Mouse (Mus musculus): ENCODE results near the gene B3galt4. TPM values are rescaled to one million over a fixed set of nuclear protein-coding genes. Genes with fewer than 3 reads are reported as not detected.
"Not testable (repeated sequence)": the region's sequence is repeated elsewhere in the genome, so short reads cannot be mapped to it uniquely, and the experiment has no call there.

B3galt4 gene
- total RNA-seq, 1 experiment: 10.3 TPM

- H3K9ac ChIP-seq (ENCODE audit: insufficient read depth, low read depth, low read length, poor library complexity, severe bottlenecking); H3K27ac ChIP-seq (ENCODE audit: insufficient read depth, low read depth, low read length, poor library complexity, severe bottlenecking); H3K9me3 ChIP-seq (ENCODE audit: control insufficient read depth, insufficient read depth, low read depth, low read length); H3K4me3 ChIP-seq (ENCODE audit: insufficient read depth in 1 of 2, low read depth in 1 of 2, low read length in 2 of 2, poor library complexity in 1 of 2, severe bottlenecking in 1 of 2); DNase-seq (ENCODE audit: low read depth, low spot score); in situ Hi-C loops (cut with MboI; ENCODE audit: low sequenced_read_pairs in 2 of 2, unreplicated experiment in 2 of 2); H3K36me3 ChIP-seq (ENCODE audit: control insufficient read depth, insufficient read depth, low read length, poor library complexity, severe bottlenecking); H3K4me1 ChIP-seq (ENCODE audit: control insufficient read depth in 2 of 2, insufficient read depth in 2 of 2, low read length in 2 of 2, poor library complexity in 1 of 2): not testable (repeated sequence)
- TF ChIP-seq ZNF384 (IDR thresholded peaks at IDR 0.05; ENCODE audit: low read depth, low read length): peak; percentile 88
These were observed 47.4 kb upstream of the B3galt4 start for GRCm38 (mm10) chr17:33998697-33999096.

DNA sequence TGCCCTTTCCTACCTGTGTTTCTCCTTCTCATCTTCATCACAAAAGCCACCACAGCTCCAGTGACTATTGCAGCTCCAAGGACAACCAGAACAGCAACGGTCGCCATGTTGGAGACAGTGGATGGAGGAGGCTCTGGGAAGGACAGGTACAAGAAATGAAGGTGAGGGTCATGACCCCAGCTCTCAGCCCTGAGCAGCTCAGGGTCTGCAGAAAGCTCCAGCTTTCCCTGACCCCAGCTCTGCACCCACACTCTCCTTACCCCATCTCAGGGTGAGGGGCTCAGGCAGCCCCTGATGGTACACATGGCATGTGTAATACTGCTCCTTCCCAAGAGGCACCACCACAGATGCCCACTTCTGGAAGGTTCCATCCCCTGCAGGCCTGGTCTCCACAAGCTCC is 45.7 kb upstream of the B3galt4 start:
- H3K9ac ChIP-seq (ENCODE audit: insufficient read depth, low read depth, low read length, poor library complexity, severe bottlenecking); H3K9me3 ChIP-seq (ENCODE audit: control insufficient read depth, insufficient read depth, low read depth, low read length); DNase-seq (ENCODE audit: low read depth, low spot score); H3K4me1 ChIP-seq (ENCODE audit: control insufficient read depth in 2 of 2, insufficient read depth in 2 of 2, low read length in 2 of 2, poor library complexity in 1 of 2); in situ Hi-C loops (cut with MboI; ENCODE audit: low sequenced_read_pairs in 2 of 2, unreplicated experiment in 2 of 2); H3K27ac ChIP-seq (ENCODE audit: insufficient read depth, low read depth, low read length, poor library complexity, severe bottlenecking); H3K4me3 ChIP-seq (ENCODE audit: insufficient read depth in 1 of 2, low read depth in 1 of 2, low read length in 2 of 2, poor library complexity in 1 of 2, severe bottlenecking in 1 of 2); H3K36me3 ChIP-seq (ENCODE audit: control insufficient read depth, insufficient read depth, low read length, poor library complexity, severe bottlenecking): not testable (repeated sequence)

DNA sequence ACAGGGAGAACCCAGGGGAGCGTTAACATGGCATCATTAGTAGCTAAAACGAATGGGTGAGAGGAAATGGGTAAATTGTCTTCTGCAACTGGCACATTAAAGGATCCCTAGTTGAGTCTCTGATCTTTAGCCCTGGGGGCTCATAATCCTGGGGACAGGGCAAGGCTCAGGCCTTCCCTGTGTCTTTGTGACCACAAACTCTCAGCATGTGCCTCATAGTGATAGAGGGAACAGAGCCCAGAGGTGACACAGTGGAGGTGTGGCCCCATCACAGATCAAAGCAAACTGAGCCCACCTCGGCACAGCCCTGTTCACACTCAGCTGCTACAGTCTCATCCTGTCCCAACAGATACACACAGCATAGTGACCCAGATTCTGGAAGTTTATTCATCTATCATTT is 44.4 kb upstream of the B3galt4 start:
- no peak for DNase-seq (ENCODE audit: low read depth, low spot score)
- Histone ChIP-seq H3K4me3 (ENCODE audit: insufficient read depth in 1 of 2, low read depth in 1 of 2, low read length in 2 of 2, poor library complexity in 1 of 2, severe bottlenecking in 1 of 2) (no peak overlapping the region), H3K4me1 (ENCODE audit: control insufficient read depth in 2 of 2, insufficient read depth in 2 of 2, low read length in 2 of 2, poor library complexity in 1 of 2) (peaks cover 0 to 2% of the 10 kb centered on the region in 2 experiments; a peak in 1 of 4 replicates), H3K9ac (ENCODE audit: insufficient read depth, low read depth, low read length, poor library complexity, severe bottlenecking) (no peak overlapping the region), H3K27ac (ENCODE audit: insufficient read depth, low read depth, low read length, poor library complexity, severe bottlenecking) (no peak overlapping the region), H3K9me3 (ENCODE audit: control insufficient read depth, insufficient read depth, low read depth, low read length) (no peaks in the 10 kb centered on the region), H3K36me3 (ENCODE audit: control insufficient read depth, insufficient read depth, low read length, poor library complexity, severe bottlenecking) (peaks cover 3% of the 10 kb centered on the region; the same call in 1 of the 2 replicates)
- TF ChIP-seq CHD2 (IDR thresholded peaks at IDR 0.05; ENCODE audit: low read depth, low read length): no peak
- TF ChIP-seq ZC3H11A (IDR thresholded peaks at IDR 0.05; ENCODE audit: borderline replicate concordance, low read depth, low read length): no peak
- no peak for TF ChIP-seq HCFC1 (IDR thresholded peaks at IDR 0.05; ENCODE audit: borderline replicate concordance, insufficient read depth, low read length)
- TF ChIP-seq ZNF384 (IDR thresholded peaks at IDR 0.05; ENCODE audit: low read depth, low read length): no peak
- TF ChIP-seq MAFK (IDR thresholded peaks at IDR 0.05; ENCODE audit: insufficient read depth, low read depth, low read length): no peak
- in situ Hi-C loops (cut with MboI; ENCODE audit: low sequenced_read_pairs in 2 of 2, unreplicated experiment in 2 of 2): no loop called here

- no peak for TF ChIP-seq HCFC1 (IDR thresholded peaks at IDR 0.05; ENCODE audit: borderline replicate concordance, insufficient read depth, low read length)
- TF ChIP-seq CHD2 (IDR thresholded peaks at IDR 0.05; ENCODE audit: low read depth, low read length): no peak
- TF ChIP-seq MAFK (IDR thresholded peaks at IDR 0.05; ENCODE audit: insufficient read depth, low read depth, low read length): peak; percentile 52; the same call in 1 of the 2 replicates
- no peak for TF ChIP-seq ZNF384 (IDR thresholded peaks at IDR 0.05; ENCODE audit: low read depth, low read length)
- H3K9ac ChIP-seq (ENCODE audit: insufficient read depth, low read depth, low read length, poor library complexity, severe bottlenecking): no peak overlapping the region
- H3K27ac ChIP-seq (ENCODE audit: insufficient read depth, low read depth, low read length, poor library complexity, severe bottlenecking): no peak overlapping the region
- H3K4me1 ChIP-seq (ENCODE audit: control insufficient read depth in 2 of 2, insufficient read depth in 2 of 2, low read length in 2 of 2, poor library complexity in 1 of 2): peaks cover 0 to 2% of the 10 kb centered on the region in 2 experiments; a peak in 1 of 4 replicates
- in situ Hi-C loops (cut with MboI; ENCODE audit: low sequenced_read_pairs in 2 of 2, unreplicated experiment in 2 of 2): no loop called here
- H3K36me3 ChIP-seq (ENCODE audit: control insufficient read depth, insufficient read depth, low read length, poor library complexity, severe bottlenecking): peaks cover 3% of the 10 kb centered on the region; the same call in 1 of the 2 replicates
- H3K9me3 ChIP-seq (ENCODE audit: control insufficient read depth, insufficient read depth, low read depth, low read length): no peaks in the 10 kb centered on the region
- DNase-seq (ENCODE audit: low read depth, low spot score): no peak
- no peak overlapping the region for H3K4me3 ChIP-seq (ENCODE audit: insufficient read depth in 1 of 2, low read depth in 1 of 2, low read length in 2 of 2, poor library complexity in 1 of 2, severe bottlenecking in 1 of 2)
These were observed 43.7 kb upstream of the B3galt4 start for GRCm38 (mm10) chr17:33994959-33995358.

DNA sequence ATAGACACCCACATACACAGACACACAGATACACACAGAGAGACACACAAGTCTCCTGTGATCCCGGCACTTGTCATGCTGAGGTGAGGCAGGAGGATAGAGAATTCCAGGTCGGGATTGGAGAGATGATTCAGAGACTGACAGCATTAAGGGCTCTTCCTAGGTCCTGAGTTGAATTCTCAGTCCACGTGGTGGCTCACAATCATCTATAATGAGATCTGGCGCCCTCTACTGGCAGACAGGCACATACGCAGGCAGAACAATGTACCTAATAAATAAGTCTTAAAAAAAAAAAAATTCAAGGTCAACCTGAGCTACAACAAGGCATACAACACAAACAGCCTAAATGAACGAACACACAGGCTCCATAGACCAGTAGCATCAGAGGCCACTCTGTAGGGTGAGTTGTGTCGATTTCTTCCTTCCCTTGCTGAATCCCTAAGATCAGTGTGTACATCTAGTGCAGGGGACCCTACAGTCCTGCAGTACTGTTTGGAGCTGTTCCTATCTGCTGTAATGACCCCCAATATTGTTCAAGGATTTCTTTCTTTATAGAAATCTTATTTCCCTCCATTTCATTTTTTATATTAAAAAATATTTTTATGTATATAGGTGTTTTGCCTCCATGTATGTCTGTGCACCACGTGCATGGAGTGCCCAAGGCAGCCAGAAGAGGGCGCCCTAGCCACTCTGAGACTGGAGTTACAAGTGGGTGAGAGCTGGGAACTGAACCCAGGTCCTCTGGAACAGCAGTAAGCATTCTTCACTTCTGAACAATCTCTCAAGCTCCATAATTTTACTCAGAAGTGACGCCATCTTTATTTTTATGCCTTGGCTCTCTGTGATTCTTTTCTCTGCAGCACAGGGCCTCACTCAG is 40.7 kb upstream of the B3galt4 start:
- TF ChIP-seq ZNF384 (IDR thresholded peaks at IDR 0.05; ENCODE audit: low read depth, low read length) (peak; percentile 97), ZC3H11A (IDR thresholded peaks at IDR 0.05; ENCODE audit: borderline replicate concordance, low read depth, low read length) (no peak)
- peak; percentile 91 for DNase-seq (ENCODE audit: low read depth, low spot score)
- in situ Hi-C loops (cut with MboI; ENCODE audit: low sequenced_read_pairs in 2 of 2, unreplicated experiment in 2 of 2): no loop called here
- Histone ChIP-seq H3K27ac (ENCODE audit: insufficient read depth, low read depth, low read length, poor library complexity, severe bottlenecking) (no peak overlapping the region), H3K36me3 (ENCODE audit: control insufficient read depth, insufficient read depth, low read length, poor library complexity, severe bottlenecking) (peaks cover 2% of the 10 kb centered on the region; the same call in 1 of the 2 replicates), H3K9ac (ENCODE audit: insufficient read depth, low read depth, low read length, poor library complexity, severe bottlenecking) (peak overlapping the region; percentile 57; the same call in 1 of the 2 replicates), H3K9me3 (ENCODE audit: control insufficient read depth, insufficient read depth, low read depth, low read length) (no peaks in the 10 kb centered on the region), H3K4me3 (ENCODE audit: insufficient read depth in 1 of 2, low read depth in 1 of 2, low read length in 2 of 2, poor library complexity in 1 of 2, severe bottlenecking in 1 of 2) (peak overlapping the region in 1 of 2 experiments; percentile 25; a peak in 1 of 4 replicates), H3K4me1 (ENCODE audit: control insufficient read depth in 2 of 2, insufficient read depth in 2 of 2, low read length in 2 of 2, poor library complexity in 1 of 2) (peaks cover 0 to 2% of the 10 kb centered on the region in 2 experiments; a peak in 1 of 4 replicates)

DNA sequence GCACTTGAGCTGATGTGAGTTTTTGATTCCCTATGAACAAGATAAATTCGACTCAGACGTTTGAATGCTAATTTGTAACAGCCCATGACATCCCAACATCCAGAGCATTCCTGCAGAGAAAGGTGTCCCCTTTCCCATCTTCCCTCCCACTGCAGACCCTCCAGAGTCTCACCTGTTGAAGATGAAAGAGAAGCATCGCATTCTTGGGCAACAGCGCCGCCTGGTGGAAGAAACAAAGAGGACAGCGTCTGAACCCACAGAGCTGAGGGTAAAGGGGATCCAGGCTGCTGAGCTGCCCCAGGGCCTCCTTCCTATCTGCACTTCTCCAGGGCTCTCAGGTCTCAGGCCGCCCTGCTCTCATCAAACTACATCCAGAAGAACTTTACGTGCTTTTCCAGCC is 30.8 kb upstream of the B3galt4 start:
- peak; percentile 68 for DNase-seq (ENCODE audit: low read depth, low spot score)
- in situ Hi-C loops (cut with MboI; ENCODE audit: low sequenced_read_pairs in 2 of 2, unreplicated experiment in 2 of 2); H3K9ac ChIP-seq (ENCODE audit: insufficient read depth, low read depth, low read length, poor library complexity, severe bottlenecking); H3K9me3 ChIP-seq (ENCODE audit: control insufficient read depth, insufficient read depth, low read depth, low read length); H3K27ac ChIP-seq (ENCODE audit: insufficient read depth, low read depth, low read length, poor library complexity, severe bottlenecking); H3K36me3 ChIP-seq (ENCODE audit: control insufficient read depth, insufficient read depth, low read length, poor library complexity, severe bottlenecking): not testable (repeated sequence)
- H3K4me3 ChIP-seq (ENCODE audit: insufficient read depth in 1 of 2, low read depth in 1 of 2, low read length in 2 of 2, poor library complexity in 1 of 2, severe bottlenecking in 1 of 2): peak overlapping the region in 1 of 2 experiments; percentile 83; a peak in 3 of 4 replicates
- peaks cover 5 to 13% of the 10 kb centered on the region in 2 experiments; a peak in 3 of 4 replicates for H3K4me1 ChIP-seq (ENCODE audit: control insufficient read depth in 2 of 2, insufficient read depth in 2 of 2, low read length in 2 of 2, poor library complexity in 1 of 2)

Data from ES-E14 (cell line).